Mouse (Mus musculus): Measurements from ENCODE around the gene Chdh.

Gene Chdh

DNA sequence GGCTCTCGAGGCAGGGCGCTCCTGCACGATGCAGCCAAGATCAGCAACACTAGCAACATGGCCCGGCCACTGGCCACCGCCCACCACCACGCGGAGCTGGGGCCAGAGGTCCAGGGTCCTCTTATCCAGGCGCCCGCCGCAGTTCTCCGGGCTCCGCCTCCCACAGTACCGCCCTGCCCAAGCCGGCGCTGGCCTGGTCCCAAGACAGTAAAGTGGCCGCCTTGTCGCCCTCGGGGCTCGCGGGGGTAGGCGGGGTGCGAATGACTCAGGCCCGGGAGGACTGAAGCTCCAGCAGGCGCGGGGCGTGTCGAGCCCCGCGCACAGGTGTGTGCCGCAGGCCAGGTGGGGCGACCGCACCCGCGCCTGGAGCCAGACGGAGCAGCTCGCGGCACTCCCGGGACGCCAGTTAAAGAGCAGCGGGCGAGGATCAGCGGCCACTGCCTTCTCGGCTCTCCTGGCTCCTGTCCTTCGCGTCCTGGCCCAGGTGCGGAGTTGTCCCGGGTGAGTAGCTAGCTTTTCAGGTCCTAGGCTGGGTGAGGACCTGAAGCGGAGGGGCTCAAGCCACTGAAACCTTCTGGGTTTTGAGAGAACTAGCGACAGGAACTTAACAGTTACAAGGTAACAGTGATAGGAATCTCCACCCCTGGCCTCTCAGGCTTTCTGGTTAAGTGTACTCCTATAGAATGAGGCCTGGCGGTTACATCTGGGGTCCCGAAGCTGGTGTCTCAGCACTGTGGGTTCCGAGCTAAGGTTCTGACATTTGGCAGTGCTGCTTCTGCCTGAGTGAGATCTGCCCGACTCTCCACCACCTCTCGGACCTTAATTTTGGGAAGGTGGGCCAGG lies at the start of gene Chdh, which contains the start of gene Il17rb:
Gene Chdh, plus strand, starts transcription at position 291 of the 843 bp plus-strand sequence.
Gene Il17rb, minus strand, starts transcription at position 164 of the 843 bp plus-strand sequence.
- peak; percentile 44 for DNase-seq (ENCODE audit: low read depth, low spot score)

DNA sequence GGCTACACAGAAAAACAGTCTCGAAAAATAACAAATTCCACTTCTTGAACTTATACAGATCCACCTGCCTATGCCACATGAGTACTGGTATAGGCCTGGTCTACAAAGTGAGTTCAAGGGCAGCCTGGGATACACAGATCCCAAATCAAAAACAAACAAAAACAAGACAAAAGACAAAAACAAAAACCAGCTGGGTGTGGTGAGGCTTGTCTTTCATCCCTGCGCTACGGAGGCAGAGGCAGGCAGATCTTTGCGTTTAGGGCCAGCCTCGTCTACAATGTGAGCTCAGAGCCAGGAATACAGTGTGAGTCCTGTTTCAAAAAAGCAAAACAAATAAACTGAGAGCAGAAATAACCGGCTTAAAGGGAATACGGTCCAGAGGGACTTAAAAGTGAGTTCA lies 41.2 kb upstream of the Chdh start:
- DNase-seq (ENCODE audit: low read depth, low spot score), result no peak

DNA sequence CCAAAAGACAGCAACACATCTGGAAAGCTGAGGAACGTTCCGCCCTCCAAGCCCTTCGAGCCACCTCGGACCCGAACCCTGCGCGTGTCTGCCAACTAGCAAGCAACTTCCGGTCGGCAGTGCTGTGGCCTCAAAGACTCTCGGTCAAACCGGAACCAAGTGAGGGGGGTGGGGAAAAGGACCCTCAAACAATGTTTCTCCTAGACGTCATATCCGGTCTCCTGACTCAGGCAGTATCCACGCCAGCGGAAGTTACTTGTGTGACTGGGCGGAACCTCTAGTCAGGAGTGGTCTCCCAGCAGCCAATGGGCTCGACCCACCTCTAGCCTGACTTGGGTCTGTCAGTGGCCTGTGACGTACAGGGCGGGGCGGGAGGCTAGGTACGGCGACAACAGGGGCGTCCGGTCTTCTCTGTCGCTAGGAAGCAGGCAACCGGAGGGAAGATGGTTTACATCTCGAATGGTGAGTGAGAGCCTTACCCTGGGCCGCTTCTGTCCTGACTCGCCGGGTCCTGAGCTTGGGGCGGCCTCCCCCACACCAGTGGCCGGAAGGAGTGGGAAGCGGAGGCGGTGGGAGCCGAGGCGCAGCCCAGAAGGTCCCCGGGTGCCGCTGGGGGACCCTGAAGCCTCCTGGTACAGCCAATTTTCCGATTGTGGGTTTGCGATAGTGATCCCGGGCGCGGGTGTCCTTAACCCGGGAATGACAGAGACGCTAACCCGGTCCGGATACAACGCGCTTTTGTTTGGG lies 40.6 kb upstream of the Chdh start, which contains the start of gene Selenok:
Gene Selenok, plus strand, starts transcription at position 234 of the 747 bp plus-strand sequence.
- peak; percentile 98 for DNase-seq (ENCODE audit: low read depth, low spot score)

DNA sequence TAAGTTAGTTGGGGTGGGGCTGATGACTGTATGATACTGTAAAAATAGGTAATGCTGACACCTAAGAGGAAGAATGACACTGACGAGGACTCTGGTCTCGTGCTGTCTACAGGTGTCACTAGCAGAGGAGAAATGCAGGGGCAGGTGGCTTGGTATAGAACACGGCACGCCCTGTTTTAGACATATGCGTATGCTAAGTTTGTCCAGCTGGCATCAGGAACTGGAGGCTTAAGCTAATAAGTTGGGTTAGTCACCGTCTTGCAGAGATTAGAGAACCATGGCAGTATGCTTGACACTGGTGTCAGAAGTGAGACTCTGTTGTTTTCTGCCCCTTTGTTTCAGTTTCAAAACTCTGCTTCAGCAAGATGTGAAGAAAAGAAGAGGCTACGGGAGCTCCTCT lies 37.4 kb upstream of the Chdh start:
- no peak for DNase-seq (ENCODE audit: low read depth, low spot score)

DNA sequence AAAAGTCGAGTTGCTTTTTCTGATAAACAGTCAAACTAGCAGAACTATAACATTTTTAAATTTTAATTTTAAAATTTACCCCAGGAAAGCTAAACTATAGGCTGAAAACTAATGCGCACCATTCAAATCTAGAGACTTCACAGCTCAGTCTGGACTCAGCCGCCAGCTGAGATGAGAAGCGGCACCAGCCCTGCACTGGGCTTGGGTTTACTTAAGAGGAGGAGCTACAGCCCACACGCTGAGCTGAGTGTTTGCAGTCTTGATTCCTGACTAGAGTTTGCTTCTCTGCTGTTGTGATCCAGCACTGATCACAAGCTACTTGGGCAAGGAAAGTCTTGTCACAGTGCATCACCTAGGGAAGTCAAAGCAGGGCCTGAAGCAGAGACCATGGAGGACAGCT lies 36.8 kb upstream of the Chdh start:
- DNase-seq (ENCODE audit: low read depth, low spot score), result no peak

DNA sequence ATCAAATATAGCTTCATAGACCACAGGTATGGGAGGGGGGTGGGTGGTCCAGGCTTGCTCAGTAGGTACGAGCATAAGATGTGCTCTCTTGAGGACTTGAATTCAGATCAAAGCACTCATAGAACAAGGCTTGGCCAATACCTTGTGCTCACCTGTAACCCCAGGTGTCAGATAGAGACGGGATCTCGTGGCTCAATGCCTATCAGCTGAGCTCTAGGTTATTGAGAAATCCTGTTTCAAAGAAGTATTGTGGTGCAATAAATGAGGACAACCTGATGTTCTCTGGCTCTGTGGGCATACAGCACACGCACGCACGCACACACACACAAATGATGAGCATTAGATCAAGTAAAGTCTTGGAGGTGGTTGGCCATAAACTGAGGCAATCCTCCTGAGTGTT lies 31.9 kb upstream of the Chdh start:
- no peak for DNase-seq (ENCODE audit: low read depth, low spot score)

DNA sequence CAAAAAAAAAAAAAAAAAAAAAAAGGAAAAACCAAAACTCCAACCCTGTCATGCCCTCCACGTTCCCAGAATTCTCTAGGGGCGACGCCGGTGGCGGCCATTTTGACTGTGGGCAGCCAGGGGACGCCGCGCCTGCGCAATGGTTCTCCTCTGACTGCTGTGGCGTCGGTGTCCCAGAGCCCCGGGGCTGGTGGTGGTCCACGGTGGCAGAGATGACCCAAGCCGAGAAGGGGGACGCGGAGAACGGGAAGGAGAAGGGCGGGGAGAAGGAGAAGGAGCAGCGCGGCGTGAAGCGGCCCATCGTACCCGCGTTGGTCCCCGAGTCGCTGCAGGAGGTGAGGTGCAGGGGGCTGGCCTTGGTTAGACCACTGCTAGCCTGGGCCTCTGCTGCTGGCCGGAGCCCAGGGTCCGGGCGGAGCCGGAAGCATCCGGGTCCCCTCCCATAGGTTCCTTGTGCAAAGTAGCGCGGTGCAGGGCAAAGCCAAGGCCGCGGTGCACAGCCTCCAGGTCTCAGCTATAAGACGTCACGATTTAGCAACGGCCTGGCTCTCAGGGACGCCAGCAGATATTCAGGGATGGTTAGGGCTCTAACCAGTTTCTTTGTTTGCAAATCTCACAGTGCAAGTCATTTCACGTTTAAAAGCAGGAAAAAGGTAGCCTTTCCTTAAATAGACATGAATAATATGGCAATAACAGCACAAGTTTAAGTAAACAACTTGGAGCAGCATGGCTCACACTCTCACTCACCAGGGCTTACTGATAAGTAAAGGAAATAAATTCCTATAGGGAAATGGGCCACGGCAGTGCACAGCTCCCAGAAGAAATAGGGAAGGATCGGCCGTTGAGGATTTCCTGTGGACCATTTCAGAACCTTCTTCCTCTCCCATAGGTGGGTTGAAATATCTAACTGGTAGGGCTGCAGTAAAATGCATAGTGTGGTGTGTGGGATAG lies 30.3 kb upstream of the Chdh start, which contains the start of gene Actr8:
Gene Actr8, plus strand, starts transcription at position 84 of the 951 bp plus-strand sequence.
- DNase-seq (ENCODE audit: low read depth, low spot score), result peak; percentile 79

DNA sequence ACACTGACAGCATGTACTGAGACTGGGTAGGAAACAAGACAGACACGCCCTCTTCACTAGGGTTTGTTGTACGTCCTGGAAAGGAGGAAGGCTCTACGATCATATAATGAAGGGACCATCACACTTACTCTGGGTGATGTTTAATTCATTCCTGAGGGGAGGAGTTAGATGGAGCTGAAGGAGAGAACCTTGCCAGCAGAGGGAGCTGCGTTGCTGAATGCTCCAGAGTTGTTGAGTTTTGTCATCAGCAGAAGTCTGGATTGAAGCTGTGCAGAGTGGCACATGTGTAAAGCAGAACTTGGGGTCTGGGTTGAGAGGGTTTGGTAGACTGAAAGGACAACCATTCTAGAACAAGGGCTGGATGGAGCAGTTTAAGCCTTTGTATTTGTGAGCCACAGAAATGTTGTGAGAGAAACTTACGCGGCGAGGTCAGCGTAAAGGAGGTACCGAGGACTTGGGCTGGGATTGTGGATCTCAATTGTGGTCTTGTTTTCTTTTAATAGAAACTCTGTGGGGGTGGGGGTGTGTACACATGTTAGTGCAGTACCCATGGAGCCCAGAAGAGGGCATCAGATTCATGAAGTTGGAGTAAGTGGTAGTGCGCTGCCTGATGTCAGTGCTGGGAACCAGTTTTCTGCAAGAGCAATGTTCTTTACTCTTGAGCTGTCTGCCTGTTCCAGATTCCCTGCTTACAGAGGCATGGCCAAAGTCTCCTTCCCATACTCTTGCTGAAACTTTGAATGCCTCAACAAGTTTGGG lies 28.2 kb upstream of the Chdh start:
- peak; percentile 63 for DNase-seq (ENCODE audit: low read depth, low spot score)

DNA sequence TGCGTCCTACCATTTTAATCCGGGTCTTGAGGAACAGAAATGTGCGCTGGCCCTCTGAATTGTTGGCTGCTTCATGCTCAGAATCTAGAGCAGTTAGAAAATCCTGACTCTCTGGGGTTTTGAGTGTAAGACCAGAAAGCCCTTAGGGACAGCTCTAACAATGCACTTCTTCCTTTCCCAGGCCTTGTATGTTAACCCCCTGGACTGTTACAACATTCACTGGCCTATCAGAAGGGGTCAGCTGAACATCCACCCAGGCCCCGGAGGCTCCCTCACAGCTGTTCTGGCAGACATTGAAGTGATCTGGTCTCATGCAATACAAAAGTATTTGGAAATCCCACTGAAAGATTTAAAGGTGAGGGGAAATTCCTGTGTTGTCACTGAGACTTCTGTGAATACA lies 22.7 kb upstream of the Chdh start:
- DNase-seq (ENCODE audit: low read depth, low spot score), result no peak

DNA sequence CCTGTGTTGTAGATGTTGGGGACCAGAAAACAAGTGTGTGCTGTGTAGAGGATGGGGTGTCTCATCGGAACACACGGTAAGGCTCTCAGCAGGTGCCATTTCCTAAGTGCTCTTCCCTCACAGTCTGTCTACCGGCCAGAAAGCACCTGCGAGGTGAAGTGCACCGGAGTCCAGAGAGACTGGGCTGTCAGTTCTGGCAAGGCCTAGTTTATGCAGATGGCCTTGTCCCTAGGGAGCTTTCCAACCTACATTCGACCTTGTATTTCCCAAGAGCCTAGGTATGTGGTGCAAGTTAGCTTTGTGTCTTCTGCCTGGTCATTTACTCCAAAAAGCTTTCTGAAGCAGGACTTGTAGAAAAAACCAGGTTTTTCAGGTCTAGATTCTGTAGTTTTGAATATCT lies 21.5 kb upstream of the Chdh start:
- no peak for DNase-seq (ENCODE audit: low read depth, low spot score)

DNA sequence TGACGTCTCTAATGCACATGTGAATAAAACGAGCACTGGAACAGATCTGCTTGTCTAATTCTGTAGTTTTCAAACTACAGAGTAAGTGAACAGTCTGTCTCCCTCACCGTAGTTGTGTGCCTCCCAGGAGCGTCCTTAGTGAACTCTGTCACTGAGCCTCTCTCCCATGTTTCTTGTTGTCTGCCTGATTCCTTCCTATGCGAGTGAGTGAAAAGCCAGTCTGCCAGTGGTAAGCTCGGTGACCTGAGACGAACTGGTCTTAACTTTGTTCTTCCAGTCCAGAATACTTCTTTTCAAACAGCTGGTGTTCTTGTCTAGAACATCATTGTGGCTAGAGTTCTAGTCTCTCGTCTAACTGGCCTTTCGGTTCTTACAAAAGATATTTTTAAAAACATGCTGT lies 21.1 kb upstream of the Chdh start:
- no peak for DNase-seq (ENCODE audit: low read depth, low spot score)

DNA sequence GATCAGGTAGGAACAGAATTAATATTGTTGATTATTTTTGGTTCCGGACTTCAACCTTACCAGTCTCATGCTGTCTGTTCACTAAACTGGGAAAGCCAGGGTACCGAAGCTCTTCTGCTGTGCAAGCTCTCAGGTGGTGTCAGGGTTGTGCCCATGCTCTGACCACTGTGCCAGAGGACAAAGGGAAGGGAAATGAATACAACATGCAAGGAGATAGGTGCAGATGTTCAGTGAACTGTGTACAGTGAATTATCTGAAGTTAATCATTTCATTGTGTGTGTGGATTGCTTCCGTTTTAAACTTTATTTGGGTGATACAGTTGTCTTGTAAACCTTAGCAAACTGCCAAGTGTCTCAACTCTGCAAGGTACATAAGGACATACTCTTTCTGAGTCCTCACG lies 20.5 kb upstream of the Chdh start:
- DNase-seq (ENCODE audit: low read depth, low spot score), result no peak

DNA sequence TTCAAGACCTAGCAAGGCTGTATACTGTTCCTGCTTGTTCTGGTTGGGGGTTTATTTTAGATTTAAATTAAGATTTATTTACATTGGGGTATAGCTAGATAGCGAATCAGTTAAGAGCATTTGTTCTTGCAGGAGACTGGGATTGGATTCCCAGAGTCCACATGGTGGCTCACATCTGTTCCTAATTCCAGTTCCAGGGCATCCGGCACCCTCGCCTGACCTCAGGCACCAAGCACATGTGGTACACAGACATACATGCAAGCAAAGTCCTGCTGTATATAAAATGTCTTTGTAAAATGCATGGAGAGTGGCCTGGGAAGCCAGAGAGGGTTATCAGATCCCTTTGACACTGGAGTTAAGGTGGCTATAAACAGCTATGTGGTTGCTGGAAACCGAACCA lies 13.8 kb upstream of the Chdh start:
- no peak for DNase-seq (ENCODE audit: low read depth, low spot score)

DNA sequence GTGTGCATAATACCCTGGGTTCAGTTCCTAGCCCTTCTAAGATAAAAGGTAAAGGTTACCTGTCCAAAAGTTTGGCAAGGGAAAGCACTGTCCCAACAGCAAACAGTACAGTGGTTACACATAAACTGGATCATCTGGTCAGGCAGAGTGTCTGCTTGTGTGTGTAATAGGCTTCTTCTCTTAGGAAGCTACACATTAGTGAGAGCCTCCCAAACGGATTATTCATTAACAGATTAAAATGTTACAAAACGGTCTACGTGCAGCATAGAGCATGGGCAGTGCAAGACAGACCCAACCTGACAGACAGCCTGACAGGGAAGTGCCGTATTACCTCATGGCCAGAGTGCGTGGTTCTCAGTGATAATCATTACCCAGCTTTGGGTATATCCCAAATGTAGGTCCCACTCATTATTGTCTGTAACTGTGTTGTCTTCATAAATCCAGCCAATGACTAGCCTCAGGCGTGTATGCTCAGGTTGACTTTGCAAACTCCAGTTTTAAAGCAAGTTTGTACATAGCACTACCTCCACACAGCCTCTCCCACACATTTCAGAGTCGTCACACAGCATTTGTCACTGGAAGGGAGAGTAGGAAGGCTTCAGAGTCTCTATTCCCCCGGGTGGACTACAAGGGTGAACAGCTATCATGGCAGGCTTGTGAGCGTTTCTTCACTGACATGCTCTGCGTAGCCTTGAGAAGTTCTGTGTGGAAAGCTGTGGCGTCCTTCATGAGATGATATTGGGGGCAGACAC lies 12.6 kb upstream of the Chdh start:
- no peak for DNase-seq (ENCODE audit: low read depth, low spot score)

DNA sequence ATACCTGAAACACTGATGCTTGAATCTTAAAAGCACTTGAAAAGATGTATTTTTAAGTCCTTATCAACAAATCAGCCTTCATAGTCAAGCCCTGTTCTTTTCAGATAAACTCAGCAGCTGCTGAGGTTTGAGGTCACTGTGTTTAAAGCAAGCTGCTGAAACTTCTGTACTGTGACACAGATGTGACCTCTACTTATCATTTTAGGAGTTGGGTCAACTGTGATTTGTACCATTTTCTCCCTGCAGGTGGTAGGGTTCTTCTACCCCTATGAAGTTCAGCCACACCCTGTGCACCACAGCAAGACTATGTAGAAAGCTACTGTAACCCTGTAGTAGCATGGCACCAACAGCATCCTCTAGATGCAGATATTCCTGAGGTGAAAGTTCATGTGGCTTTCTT lies 11.5 kb upstream of the Chdh start:
- no peak for DNase-seq (ENCODE audit: low read depth, low spot score)

DNA sequence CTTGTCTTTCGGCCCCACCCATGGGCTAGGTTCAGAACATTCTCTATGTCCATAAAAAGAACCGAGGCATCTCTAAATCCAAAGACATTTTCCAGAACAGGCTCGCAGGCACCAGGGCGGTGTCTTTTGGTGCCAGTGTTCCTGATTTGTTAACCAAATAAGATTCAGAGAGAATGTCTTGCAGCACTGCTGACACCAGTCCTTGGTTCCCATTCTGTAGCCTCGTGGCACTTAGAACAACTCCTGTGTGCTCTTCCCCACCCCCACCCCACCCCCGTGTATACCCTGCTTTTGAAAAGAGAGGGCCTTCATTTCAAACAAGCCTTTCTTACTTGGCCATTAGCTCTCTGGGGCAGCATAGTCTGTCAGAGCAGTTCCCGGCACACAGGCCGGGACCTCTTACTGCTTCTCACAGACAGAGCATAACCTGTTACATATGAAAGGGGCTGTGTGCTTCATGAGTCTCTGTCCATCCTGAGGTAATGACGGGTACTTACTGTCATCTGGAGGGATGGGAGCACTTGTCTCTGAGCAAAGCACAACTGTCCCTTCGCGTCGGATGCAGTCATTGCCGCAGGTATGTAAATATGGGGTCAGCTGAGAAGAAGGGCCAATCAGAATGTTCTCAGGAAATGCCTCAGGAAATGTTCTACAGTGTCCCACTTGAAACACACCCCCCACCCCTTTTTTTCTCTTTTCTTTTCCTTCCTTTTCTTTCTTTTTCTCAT lies 9.9 kb upstream of the Chdh start:
- DNase-seq (ENCODE audit: low read depth, low spot score), result no peak

DNA sequence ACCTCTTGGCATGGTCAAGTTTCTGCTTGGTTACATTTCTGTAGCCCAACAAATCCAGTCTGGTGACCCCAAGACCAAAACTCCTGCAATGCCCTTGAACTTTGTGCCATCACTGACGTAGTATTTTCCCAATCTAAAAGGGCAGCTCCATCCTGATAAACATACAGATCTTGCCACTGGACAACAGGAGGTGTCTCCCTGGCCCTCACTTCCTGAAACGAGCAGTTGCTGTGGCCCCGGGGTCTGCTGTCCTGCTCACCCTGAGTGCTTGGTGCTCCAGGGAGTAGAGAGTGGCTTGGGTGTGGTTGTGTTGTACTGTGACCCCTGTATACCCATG lies 9.4 kb upstream of the Chdh start:
- DNase-seq (ENCODE audit: low read depth, low spot score), result no peak

DNA sequence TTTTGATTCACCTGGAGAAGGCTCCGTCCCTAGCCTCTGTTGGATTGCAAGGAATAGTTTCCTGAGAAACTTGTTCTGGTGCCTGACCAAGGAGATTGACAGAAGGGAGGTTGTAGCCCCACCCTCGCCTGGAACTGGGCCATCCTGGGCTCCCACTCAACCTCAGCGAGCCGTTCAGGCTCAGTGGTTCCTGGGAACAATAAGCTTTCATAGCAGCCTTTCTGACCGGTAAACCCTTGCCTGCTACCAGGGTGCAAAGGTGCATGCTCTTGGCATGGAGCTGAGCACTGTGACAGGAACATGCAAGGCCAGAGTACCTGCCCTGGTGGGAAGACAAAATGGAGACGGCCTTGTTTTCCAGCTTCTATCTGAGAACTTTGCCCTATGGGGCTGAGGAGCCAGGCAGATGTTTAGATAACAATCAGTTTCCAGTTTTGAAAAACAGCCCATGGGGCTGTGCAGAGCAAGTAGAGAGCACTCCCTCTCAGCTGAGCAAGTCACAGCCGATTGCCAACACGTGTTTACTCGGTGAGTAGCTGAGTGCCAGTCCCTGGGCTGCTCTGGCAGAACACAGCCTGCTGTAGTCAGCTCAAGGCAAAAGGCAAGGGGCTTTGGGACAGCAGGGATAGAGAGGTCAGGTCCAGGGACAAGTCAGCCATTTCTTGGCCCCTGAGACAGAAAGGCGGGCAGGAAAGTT lies 1.2 kb downstream of the Chdh start:
- peak; percentile 32 for DNase-seq (ENCODE audit: low read depth, low spot score)
